Comparison of ENCODE assay signal across 7 mouse cellular contexts in genomic region chr16:33687724-33688123, GRCm38 (mm10). TPM values are rescaled to one million over a fixed set of nuclear protein-coding genes. Genes with fewer than 3 reads are reported as not detected.
DNase-seq lines count a peak whose midpoint lies in the region; ATAC-seq and TF ChIP-seq lines count a peak whose summit lies in the region.

No protein-coding gene starts in this region.

- no peaks in the 10 kb centered on the region for H3K27me3 ChIP-seq in lung, postnatal 0 days (replicated peaks; ENCODE audit: insufficient read depth, low read length)
- H3K27me3 ChIP-seq in heart, postnatal 0 days (ENCODE audit: control insufficient read depth, insufficient read depth, low read length) = no peaks in the 10 kb centered on the region
- no peaks in the 10 kb centered on the region for H3K27me3 ChIP-seq in liver, postnatal 0 days (ENCODE audit: insufficient read depth, low read length)

- H3K36me3 ChIP-seq in lung, postnatal 0 days (ENCODE audit: insufficient read depth, low read length) = no peaks in the 10 kb centered on the region; the same call in 1 of the 2 replicates
- H3K36me3 ChIP-seq in heart, postnatal 0 days (replicated peaks; ENCODE audit: control insufficient read depth, insufficient read depth, low read length) = peaks cover 10% of the 10 kb centered on the region; the same call in 1 of the 2 replicates
- no peaks in the 10 kb centered on the region for H3K36me3 ChIP-seq in liver, postnatal 0 days (replicated peaks; ENCODE audit: insufficient read depth, low read length)

- no peak for TF ChIP-seq EP300 in lung, postnatal 0 days (IDR thresholded peaks at IDR 0.05)
- TF ChIP-seq EP300 in heart, postnatal 0 days (IDR thresholded peaks at IDR 0.05; ENCODE audit: low read depth) = no peak
- no peak for TF ChIP-seq EP300 in liver, postnatal 0 days (IDR thresholded peaks at IDR 0.05; ENCODE audit: low read depth)

- no peak overlapping the region for H3K27ac ChIP-seq in lung, postnatal 0 days (ENCODE audit: low read length)
- peak overlapping the region; percentile 91; the same call in 1 of the 2 replicates for H3K27ac ChIP-seq in heart, postnatal 0 days (ENCODE audit: low read depth)
- no peak overlapping the region for H3K27ac ChIP-seq in liver, postnatal 0 days (ENCODE audit: low read depth)

- no peak for DNase-seq in lung, postnatal 0 days (ENCODE audit: low spot score)
- DNase-seq in lung, postnatal 4 days = no peak
- DNase-seq in heart, postnatal 0 days (ENCODE audit: low spot score) = no peak
- DNase-seq in liver, postnatal 0 days = no peak
- peak; percentile 66 for DNase-seq in thymus, postnatal 25 days
- DNase-seq in urinary bladder, postnatal 10 days (ENCODE audit: low spot score) = no peak
- DNase-seq in layer of hippocampus, adult 9-10 months (ENCODE audit: low spot score) = no peak

- H3K4me1 ChIP-seq in lung, postnatal 0 days (ENCODE audit: insufficient read depth, low read depth, low read length) = peaks cover 8% of the 10 kb centered on the region; the same call in 1 of the 2 replicates
- peaks cover 61% of the 10 kb centered on the region for H3K4me1 ChIP-seq in heart, postnatal 0 days (ENCODE audit: control insufficient read depth, insufficient read depth)
- peaks cover 52% of the 10 kb centered on the region for H3K4me1 ChIP-seq in liver, postnatal 0 days (ENCODE audit: insufficient read depth)

- no peaks in the 10 kb centered on the region for H3K9me3 ChIP-seq in lung, postnatal 0 days (ENCODE audit: low read length)
- H3K9me3 ChIP-seq in heart, postnatal 0 days (replicated peaks; ENCODE audit: control insufficient read depth, low read length) = no peaks in the 10 kb centered on the region
- no peaks in the 10 kb centered on the region for H3K9me3 ChIP-seq in liver, postnatal 0 days (ENCODE audit: low read length)

- WGBS in lung, postnatal 0 days = 76% methylated on average over 3 of the region's 3 CpGs
- WGBS in heart, postnatal 0 days = 38% methylated on average over 3 of the region's 3 CpGs
- 42% methylated on average over 3 of the region's 3 CpGs for WGBS in liver, postnatal 0 days (ENCODE audit: insufficient replicate concordance)

- H3K4me2 ChIP-seq in lung, postnatal 0 days (replicated peaks; ENCODE audit: low read depth, low read length) = peak overlapping the region; percentile 87
- H3K4me2 ChIP-seq in heart, postnatal 0 days (ENCODE audit: low read depth, low read length) = peak overlapping the region; percentile 71
- peak overlapping the region; percentile 96; the same call in 1 of the 2 replicates for H3K4me2 ChIP-seq in liver, postnatal 0 days (ENCODE audit: low read depth, low read length)

- peak overlapping the region; percentile 92; the same call in 1 of the 2 replicates for H3K4me3 ChIP-seq in lung, postnatal 0 days (ENCODE audit: low read depth, low read length)
- H3K4me3 ChIP-seq in heart, postnatal 0 days (ENCODE audit: low read depth, low read length) = peak overlapping the region; percentile 75
- no peak overlapping the region for H3K4me3 ChIP-seq in liver, postnatal 0 days (ENCODE audit: low read depth, low read length)

- no peak for ATAC-seq in lung, postnatal 0 days
- ATAC-seq in heart, postnatal 0 days (ENCODE audit: insufficient read depth, low read depth) = no peak
- ATAC-seq in liver, postnatal 0 days = no peak

- H3K9ac ChIP-seq in lung, postnatal 0 days (replicated peaks; ENCODE audit: low read depth) = 0 out of 2 replicates have a peak overlapping the region, but pooled peaks have one; percentile 12
- H3K9ac ChIP-seq in heart, postnatal 0 days (replicated peaks; ENCODE audit: low read depth, low read length) = peak overlapping the region; percentile 92; the same call in 1 of the 2 replicates
- H3K9ac ChIP-seq in liver, postnatal 0 days (replicated peaks) = no peak overlapping the region

- no peak for TF ChIP-seq CTCF in lung, postnatal 0 days (IDR thresholded peaks at IDR 0.05)
- no peak for TF ChIP-seq CTCF in heart, postnatal 0 days (IDR thresholded peaks at IDR 0.05; ENCODE audit: low read depth)
- TF ChIP-seq CTCF in liver, postnatal 0 days (IDR thresholded peaks at IDR 0.05; ENCODE audit: low read depth) = no peak

RNA-seq across cellular contexts. Expression of gene Heg1, which starts 3.6 kb away (rescaled TPM):
- 33.5 and 36.2 TPM in 2 replicates for polyA plus RNA-seq in lung, postnatal 0 days (2015; fragmentation: Nextera tagmentation; extraction: Ambion mirVana)
- total RNA-seq in heart, postnatal 0 days (2014; rRNA removed; ENCODE audit: low replicate concordance) = 93.7 and 94.2 TPM in 2 replicates
- 24.5 and 28.7 TPM in 2 replicates for polyA plus RNA-seq in heart, postnatal 0 days (2015; fragmentation: Nextera tagmentation; extraction: Ambion mirVana)
- polyA plus RNA-seq in liver, postnatal 0 days (2015; fragmentation: Nextera tagmentation; extraction: Ambion mirVana) = 4.4 and 4.7 TPM in 2 replicates
